Mouse (Mus musculus): ENCODE results near the gene Gm7971.
"Not testable (repeated sequence)": the region's sequence is repeated elsewhere in the genome, so short reads cannot be mapped to it uniquely, and the experiment has no call there.

The Gm7971 gene

DNA sequence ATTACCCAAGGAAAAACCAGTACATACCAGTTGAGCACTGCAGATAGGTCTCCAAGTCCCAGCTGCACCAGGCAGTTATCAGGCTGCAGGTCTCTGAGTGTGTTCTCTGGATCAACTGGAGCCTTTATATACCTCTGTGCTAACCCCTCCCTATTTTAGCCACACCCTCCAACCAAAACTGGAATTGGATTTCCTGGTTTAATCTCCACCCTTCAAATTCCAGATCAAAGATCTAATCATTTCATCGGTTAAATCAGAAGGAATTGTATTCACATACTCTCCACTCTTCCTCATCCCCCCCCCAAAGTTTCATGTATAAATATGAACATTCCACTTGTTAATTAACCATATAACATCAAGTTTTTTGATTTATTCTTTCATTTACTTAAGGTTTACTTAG is at the start of gene Gm7971:
Gene Gm7971, minus strand, starts transcription at position 101 of the 400 bp plus-strand sequence.
- DNase-seq = not testable (repeated sequence)

Measured in cerebellum, postnatal 25 days (tissue).